Mouse (Mus musculus): ENCODE results near the gene Fbxw19.
"Not testable (repeated sequence)": the region's sequence is repeated elsewhere in the genome, so short reads cannot be mapped to it uniquely, and the experiment has no call there.

Fbxw19 gene

GRCm38 (mm10) chr9:109495775-109496174 lies at the start of gene Fbxw19:
Gene Fbxw19, minus strand, starts transcription at chr9:109495875.
- not testable (repeated sequence) for DNase-seq (ENCODE audit: low read depth)

DNA sequence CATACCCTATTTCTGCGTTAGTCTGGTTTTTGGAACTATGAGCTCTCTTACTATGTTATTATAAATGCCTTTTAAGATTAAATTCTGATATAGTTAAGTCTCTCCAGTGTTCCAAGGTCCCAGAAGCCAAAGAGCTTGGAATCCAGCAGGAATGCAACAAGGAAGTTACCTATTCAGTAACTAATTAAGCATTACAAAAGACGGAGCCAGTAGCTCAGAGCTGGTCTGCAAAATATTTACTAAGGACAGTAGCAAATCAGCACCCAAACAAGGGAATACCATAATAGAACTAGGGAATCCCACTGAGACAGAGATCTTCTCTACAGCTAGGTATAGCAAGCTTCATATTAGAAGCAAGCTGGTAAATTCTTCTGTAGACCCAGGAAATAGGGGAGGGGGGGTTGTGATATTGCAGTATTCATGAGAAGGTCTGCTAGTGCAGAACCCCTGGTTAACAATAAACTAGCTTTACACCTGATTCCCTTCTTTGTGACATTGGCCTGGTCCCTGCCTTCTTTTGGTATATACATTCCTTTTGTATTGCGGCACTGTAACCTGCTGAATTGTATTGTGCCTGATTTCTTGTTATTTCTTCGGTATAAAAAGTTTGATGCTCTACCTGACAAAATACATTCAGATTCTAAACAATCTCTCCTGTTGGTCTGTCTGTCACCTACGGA lies 27.9 kb upstream of the Fbxw19 start:
- DNase-seq (ENCODE audit: low read depth) = no peak

DNA sequence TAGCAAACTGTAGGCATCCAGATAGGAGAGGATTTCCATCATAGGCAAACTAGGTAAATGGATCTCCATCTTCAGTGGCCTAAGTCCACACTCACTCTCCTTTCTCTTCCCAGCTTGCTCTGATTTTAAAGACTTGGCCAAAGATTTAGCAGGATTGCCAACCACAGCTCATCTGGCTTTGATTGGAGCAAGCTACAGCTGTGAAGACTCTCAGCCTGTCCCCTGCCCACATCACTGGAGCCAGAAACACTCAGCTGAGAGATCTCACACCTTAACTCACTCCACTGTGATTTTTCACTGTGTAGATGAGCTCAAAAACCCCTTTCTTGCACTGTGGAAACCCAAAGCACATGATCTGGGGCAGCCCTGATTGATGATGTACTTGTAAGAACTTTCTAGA lies 46.6 kb downstream of the Fbxw19 start, which contains the start of gene Fbxw16:
TSS of gene Fbxw16 (minus strand) at position 101 of the 400 bp plus-strand sequence.
- no peak for DNase-seq (ENCODE audit: low read depth)

- DNase-seq (ENCODE audit: low read depth) = no peak
Observed at GRCm38 (mm10) chr9:109432956-109433355, 62.7 kb downstream of the Fbxw19 start.
